Mouse (Mus musculus) liver, adult 2 months (tissue): ENCODE measurements around the gene Ttl.
A peak's percentile ranks its signal among the peaks of the same experiment; 100 is the strongest.

Experiments
- CTCF ChIP-seq: fragments of 200-500 bp; IDR thresholded peaks from 2 replicates; pipeline ENCODE4 v1.5.1; 2011; ENCODE audit warnings: low read depth, low read length, control low read depth
- POLR2A ChIP-seq: fragments of 200-500 bp; IDR thresholded peaks from 2 replicates; pipeline ENCODE4 v1.6.1; 2011; ENCODE audit warnings: low read length, control low read depth; ENCODE audit not compliant: insufficient read depth; ENCODE audit errors: extremely low read depth

DNA sequence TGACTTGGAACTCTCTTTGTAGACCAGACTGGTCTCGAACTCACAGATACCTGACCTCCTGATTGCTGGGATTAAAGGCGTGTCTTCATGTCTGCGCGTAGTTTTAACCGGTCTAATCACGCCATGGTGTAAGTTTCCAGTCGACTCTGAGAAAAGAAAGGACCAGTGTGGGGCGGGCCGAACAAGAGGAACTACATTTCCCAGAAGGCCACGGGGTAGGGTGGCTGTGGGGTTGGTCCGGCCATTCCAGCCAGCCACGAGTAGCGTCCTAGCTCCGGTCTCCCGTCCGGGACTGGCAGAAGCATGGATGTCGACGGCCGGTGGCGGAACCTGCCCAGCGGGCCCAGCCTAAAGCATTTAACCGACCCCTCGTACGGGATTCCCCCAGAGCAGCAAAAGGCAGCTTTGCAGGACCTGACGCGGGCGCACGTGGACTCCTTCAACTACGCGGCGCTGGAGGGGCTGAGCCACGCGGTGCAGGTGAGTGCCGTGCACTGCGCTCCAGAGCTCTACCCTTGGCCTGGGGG lies 35.1 kb downstream of the Ttl start, which contains the start of gene Polr1b:
- TF ChIP-seq CTCF (no peak), POLR2A (0 out of 2 replicates have a peak, but pooled peaks have one; percentile 51)
